Mouse (Mus musculus) right cerebral cortex, adult 2 months (tissue): ENCODE results near the gene Gm525.
"Not testable (repeated sequence)": the region's sequence is repeated elsewhere in the genome, so short reads cannot be mapped to it uniquely, and the experiment has no call there.

ENCODE experiments used
- DNase-seq, 2 experiments: peaks; one replicate each; pipeline ENCODE4 v3.0.0; 2021 to 2022; ENCODE audit warnings: low spot score in 2 of 2

The Gm525 gene

GRCm38 (mm10) chr11:89095306-89095705 lies 21.7 kb downstream of the Gm525 start:
- DNase-seq, result no peak

- DNase-seq, result not testable (repeated sequence)
Observed at GRCm38 (mm10) chr11:89097292-89097691, 23.7 kb downstream of the Gm525 start.

GRCm38 (mm10) chr11:89098083-89098835 lies 24.6 kb downstream of the Gm525 start:
- no peak for DNase-seq

- no peak for DNase-seq
Observed at GRCm38 (mm10) chr11:89098930-89099329, 25.3 kb downstream of the Gm525 start.

GRCm38 (mm10) chr11:89100403-89100802 lies 26.8 kb downstream of the Gm525 start:
- peak; percentile 84 to 85 for DNase-seq

- DNase-seq, result peak; percentile 69 to 77
Observed at GRCm38 (mm10) chr11:89100826-89101321, 27.2 kb downstream of the Gm525 start.

GRCm38 (mm10) chr11:89103166-89103565 lies 29.5 kb downstream of the Gm525 start:
- no peak for DNase-seq

GRCm38 (mm10) chr11:89105211-89105610 lies 31.6 kb downstream of the Gm525 start:
- no peak for DNase-seq

- no peak for DNase-seq
Observed at GRCm38 (mm10) chr11:89105823-89106222, 32.2 kb downstream of the Gm525 start.

GRCm38 (mm10) chr11:89107180-89107807 lies 33.7 kb downstream of the Gm525 start:
- DNase-seq, result no peak

- no peak for DNase-seq
Observed at GRCm38 (mm10) chr11:89124411-89124810, 50.8 kb downstream of the Gm525 start.

- DNase-seq, result no peak
Observed at GRCm38 (mm10) chr11:89130856-89131255, 57.2 kb downstream of the Gm525 start.

- DNase-seq, result no peak
Observed at GRCm38 (mm10) chr11:89132406-89132805, 58.8 kb downstream of the Gm525 start.

GRCm38 (mm10) chr11:89134211-89134610 lies 60.6 kb downstream of the Gm525 start:
- no peak for DNase-seq

- no peak for DNase-seq
Observed at GRCm38 (mm10) chr11:89137915-89138314, 64.3 kb downstream of the Gm525 start.
